Mouse (Mus musculus): Measurements from ENCODE around the gene Gm340.

GRCm38 (mm10) chr19:41556981-41557380, 25.2 kb upstream of the Gm340 start:
- TF ChIP-seq CTCF (IDR thresholded peaks at IDR 0.05; ENCODE audit: extremely low read depth, insufficient read depth, insufficient read length, insufficient replicate concordance) (no peak), POLR2A (IDR thresholded peaks at IDR 0.05; ENCODE audit: low read depth, low read length) (no peak)
